Mouse (Mus musculus) right cerebral cortex, adult 18-20 months (tissue): Measurements from ENCODE around the gene Fam83g.

Experiments used
- DNase-seq: peaks from one replicate; pipeline ENCODE4 v3.0.0; 2022; ENCODE audit warnings: mixed read lengths

Fam83g gene

GRCm38 (mm10) chr11:61719826-61720225 is 35.9 kb downstream of the Fam83g start:
- DNase-seq = no peak

GRCm38 (mm10) chr11:61720636-61721035 is 36.7 kb downstream of the Fam83g start, which contains the start of gene Slc5a10:
Gene Slc5a10, minus strand, starts transcription at chr11:61720826.
- DNase-seq = no peak

- no peak for DNase-seq
Observed at GRCm38 (mm10) chr11:61722077-61722476, 38.2 kb downstream of the Fam83g start.

- no peak for DNase-seq
Observed at GRCm38 (mm10) chr11:61728037-61728436, 44.1 kb downstream of the Fam83g start.

GRCm38 (mm10) chr11:61732672-61733071 is 48.8 kb downstream of the Fam83g start:
- no peak for DNase-seq

DNA sequence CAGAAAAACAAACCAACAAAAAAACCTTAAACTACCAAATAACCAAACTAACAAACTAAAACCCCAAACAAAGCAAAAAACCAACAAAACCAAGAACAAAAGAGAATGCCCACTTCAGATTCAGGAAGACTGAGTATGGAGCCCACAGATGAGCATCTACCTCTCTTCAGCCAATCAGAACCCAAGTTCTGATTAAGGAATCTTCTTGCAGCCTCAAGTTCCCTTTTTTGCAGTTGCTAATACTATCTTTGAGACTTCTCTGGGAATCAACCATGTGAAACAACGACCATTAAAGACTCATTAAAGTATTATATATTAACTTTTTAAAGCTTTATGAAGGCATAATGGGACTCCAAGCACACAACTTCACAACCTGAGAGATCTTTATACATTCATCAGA is 53.4 kb downstream of the Fam83g start:
- no peak for DNase-seq

DNA sequence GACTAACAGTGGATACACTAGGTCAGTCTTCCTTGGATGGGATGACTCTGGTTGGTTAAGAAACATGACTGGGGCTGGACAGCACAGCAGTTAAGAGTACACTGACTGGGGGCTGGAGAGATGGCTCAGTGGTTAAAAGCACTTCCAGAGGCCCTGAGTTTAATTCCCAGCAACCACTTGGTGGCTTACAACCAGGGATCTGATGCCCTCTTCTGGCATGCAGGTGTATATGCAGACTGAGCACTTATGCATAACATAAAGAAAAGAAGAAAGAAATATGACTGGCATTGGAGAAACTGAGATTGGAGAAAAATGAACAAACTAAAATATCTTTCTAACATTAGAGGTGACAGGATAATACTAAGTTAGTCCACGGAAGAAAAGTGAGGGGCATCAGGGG is 56.6 kb downstream of the Fam83g start:
- no peak for DNase-seq

- DNase-seq = no peak
Observed at GRCm38 (mm10) chr11:61743768-61744167, 59.9 kb downstream of the Fam83g start.

DNA sequence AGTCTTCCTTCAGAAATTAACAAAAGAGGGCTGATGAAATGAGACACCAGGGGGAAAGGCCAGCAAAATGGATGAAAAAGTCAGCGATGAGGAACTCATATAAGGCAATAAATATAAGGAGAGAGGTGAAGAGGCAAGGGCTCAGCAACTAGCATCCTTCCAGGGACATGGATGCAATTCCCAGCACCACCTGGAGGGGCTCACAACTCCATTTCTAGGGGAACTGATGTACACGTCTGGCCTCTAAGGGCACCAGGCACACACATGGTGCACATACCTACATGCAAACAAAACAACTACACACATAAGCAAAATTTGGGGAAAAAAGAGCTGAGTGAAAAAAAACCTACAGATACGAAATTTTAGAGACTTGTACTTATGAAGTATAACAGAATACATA is 60.6 kb downstream of the Fam83g start:
- no peak for DNase-seq

GRCm38 (mm10) chr11:61745781-61746180 is 61.9 kb downstream of the Fam83g start:
- DNase-seq = no peak

DNA sequence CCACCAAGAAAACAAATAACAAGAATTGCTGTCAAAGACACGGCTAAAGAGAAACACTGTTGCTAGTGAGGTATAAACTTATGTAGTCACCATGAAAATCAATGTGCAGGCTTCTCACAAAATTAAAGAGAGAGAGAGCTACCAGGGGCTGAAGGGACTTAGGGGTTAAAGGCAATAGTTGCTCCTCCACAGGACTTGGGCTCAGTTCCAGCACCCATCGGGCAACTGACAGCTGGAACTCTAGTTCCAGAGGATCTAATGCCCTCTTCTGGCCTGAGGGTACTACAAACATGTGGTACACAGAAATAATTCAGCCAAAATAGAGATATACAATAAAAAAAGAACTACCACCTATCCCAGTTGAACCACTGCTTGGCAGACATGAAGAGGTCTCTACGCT is 63.3 kb downstream of the Fam83g start:
- DNase-seq = no peak

DNA sequence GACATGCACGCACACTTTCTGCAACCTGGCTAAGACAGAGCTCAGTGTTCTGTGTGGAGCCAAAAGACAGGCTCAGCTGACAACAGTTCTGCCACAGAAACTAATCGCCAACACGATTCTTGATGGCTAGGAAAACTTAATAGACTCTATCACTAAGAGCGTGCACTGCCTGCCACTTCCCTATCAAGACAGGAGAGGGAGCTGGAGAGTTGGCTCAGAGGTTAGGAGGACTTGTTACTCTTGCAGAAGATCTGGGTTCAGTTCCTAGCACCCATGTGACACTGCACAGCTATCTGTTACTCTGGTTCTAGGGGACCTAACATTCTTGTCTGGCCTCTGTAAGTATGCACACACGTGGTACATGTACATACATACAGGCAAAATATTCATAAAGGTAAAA is 67.7 kb downstream of the Fam83g start:
- DNase-seq = no peak

GRCm38 (mm10) chr11:61757151-61757550 is 73.3 kb downstream of the Fam83g start:
- no peak for DNase-seq
